Mouse (Mus musculus) hindbrain, embryonic 16.5 days (tissue): ENCODE data around the gene P2ry12. TPM values are rescaled to one million over a fixed set of nuclear protein-coding genes. Genes with fewer than 3 reads are reported as not detected.

Experiments
- ATAC-seq: fragments of 200-750 bp; cut with Nextera tagmentation; 2 replicates; pipeline ENCODE4 v1.8.0; 2017; ENCODE audit warnings: moderate TSS enrichment, moderate library complexity
- H3K27ac ChIP-seq: fragments of 300-500 bp; sonication (generic); 2 replicates; pipeline ENCODE4 v1.5.1; 2014; ENCODE audit warnings: low read depth, mild to moderate bottlenecking, control low read depth, low read length, moderate library complexity
- H3K27me3 ChIP-seq: fragments of 300-500 bp; sonication (generic); replicated peaks from 2 replicates; pipeline ENCODE4 v1.6.1; 2014; ENCODE audit warnings: low read length; ENCODE audit not compliant: control insufficient read depth, insufficient read depth
- H3K36me3 ChIP-seq: fragments of 300-500 bp; sonication (generic); 2 replicates; pipeline ENCODE4 v1.6.1; 2014; ENCODE audit warnings: mild to moderate bottlenecking, low read length, moderate library complexity, mixed read lengths; ENCODE audit not compliant: control insufficient read depth, insufficient read depth
- H3K4me1 ChIP-seq: fragments of 300-500 bp; sonication (generic); 2 replicates; pipeline ENCODE4 v1.6.1; 2014; ENCODE audit warnings: low read depth, low read length; ENCODE audit not compliant: control insufficient read depth, insufficient read depth
- H3K4me2 ChIP-seq: fragments of 300-500 bp; sonication (generic); 2 replicates; pipeline ENCODE4 v1.6.1; 2014; ENCODE audit warnings: mild to moderate bottlenecking, low read length, control low read depth, moderate library complexity
- H3K4me3 ChIP-seq: fragments of 300-500 bp; sonication (generic); 2 replicates; pipeline ENCODE4 v1.5.1; 2014; ENCODE audit warnings: mild to moderate bottlenecking, low read length, control low read depth, moderate library complexity
- H3K9ac ChIP-seq: fragments of 300-500 bp; sonication (generic); 2 replicates; pipeline ENCODE4 v1.6.1; 2014; ENCODE audit warnings: low read depth, mild to moderate bottlenecking, control low read depth, low read length, moderate library complexity
- H3K9me3 ChIP-seq: fragments of 300-500 bp; sonication (generic); 2 replicates; pipeline ENCODE4 v1.6.1; 2014; ENCODE audit warnings: mild to moderate bottlenecking, low read length, moderate library complexity; ENCODE audit not compliant: control insufficient read depth
- WGBS: fragments of 180-500 bp; shearing (Covaris S2); extraction: QIAGEN DNeasy Blood & Tissue Kit; methylation state at CpG from one replicate; pipeline ENCODE4 v1.1.7; 2014; 5-methylcytosine and 5-hydroxymethylcytosine counted together
- polyA plus RNA-seq: library from polyadenylated mRNA; unstranded; fragments of >200 nt; fragmentation: Nextera tagmentation; extraction: Ambion mirVana; gene quantifications from 2 replicates; pipeline ENCODE4 v1.2.1, GENCODE M21; 2015

P2ry12 gene
- polyA plus RNA-seq, 1 experiment from 2014 or later, result 10.3 TPM

DNA sequence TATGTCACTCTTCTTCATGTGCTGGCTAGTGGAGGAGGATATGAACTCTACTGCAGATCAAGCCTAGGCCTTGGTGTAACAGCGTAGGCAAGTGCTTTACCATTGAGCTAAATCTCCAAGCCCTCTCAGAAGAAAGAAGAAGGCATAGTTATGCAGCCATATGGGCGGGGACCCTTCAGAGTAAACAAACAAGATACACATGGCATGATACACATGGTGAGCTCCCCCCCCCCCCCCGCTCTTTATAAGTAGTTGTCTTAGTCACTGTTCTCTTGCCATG, 15.5 kb upstream of the P2ry12 start:
- Histone ChIP-seq H3K27ac (no peak overlapping the region), H3K9me3 (no peaks in the 10 kb centered on the region), H3K4me1 (no peaks in the 10 kb centered on the region), H3K4me2 (no peak overlapping the region), H3K36me3 (peaks cover 3% of the 10 kb centered on the region; the same call in 1 of the 2 replicates), H3K4me3 (no peak overlapping the region), H3K9ac (no peak overlapping the region), H3K27me3 (no peaks in the 10 kb centered on the region)
- no peak for ATAC-seq
- WGBS, result 88% methylated on average over 3 of the region's 3 CpGs

DNA sequence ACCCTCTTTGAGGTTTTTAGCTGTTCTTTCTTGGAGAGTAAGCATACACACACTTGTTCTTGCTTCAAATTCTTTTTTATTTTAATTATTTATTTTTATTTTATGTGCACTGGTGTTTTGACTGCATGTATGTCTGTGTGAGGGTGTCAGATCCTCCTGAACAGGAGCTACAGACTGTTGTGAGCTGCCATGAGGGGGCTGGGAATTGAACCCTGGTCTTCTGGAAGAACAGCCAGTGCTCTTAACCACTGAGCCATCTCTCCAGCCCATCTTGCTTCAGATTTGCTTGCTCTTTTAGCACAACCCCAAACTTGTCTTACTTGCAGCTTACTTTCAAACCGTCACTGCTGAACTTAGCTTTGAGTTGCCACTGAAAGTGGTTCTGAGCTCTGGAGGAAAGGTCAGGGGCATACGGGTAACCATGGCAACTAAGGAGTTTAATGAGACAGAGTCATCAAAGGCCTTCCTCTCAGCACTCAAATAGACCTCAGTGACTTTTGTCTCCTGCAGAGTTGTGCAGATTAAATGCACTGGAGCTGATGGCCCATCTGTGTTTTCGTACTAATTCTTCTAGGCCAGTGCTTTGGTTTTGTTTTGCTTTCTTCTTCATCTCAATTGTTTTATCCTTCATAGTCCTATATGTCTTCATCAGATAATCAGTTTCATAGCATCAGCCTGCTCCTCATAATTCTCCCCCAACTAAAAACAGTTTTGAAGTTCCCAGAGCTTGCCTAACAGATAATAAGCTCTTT, 15.0 kb upstream of the P2ry12 start:
- Histone ChIP-seq H3K4me3 (no peak overlapping the region), H3K27me3 (no peaks in the 10 kb centered on the region), H3K9ac (no peak overlapping the region), H3K9me3 (no peaks in the 10 kb centered on the region), H3K4me1 (no peaks in the 10 kb centered on the region), H3K27ac (no peak overlapping the region), H3K36me3 (peaks cover 3% of the 10 kb centered on the region; the same call in 1 of the 2 replicates), H3K4me2 (no peak overlapping the region)
- WGBS, result 8% methylated on average over 3 of the region's 3 CpGs
- no peak for ATAC-seq

DNA sequence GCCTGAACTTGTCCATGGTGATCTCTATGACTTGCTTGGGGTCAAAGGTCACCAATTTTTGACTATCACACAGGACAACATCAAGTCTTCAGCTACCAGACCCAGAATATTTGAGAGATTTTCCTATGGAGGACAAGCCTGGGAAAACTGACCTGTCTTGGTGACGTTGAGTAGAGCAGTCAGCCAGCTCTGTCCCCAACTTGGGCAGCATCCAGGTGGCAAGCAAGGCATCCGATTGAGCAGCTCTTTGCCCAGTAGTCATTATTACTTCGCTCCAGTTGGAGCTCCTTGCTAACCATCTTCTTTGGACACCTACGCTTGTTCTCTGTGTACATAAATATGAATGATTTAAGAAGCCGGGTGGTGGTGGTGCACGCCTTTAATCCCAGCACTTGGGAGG, 8.1 kb upstream of the P2ry12 start:
- Histone ChIP-seq H3K36me3 (peaks cover 6% of the 10 kb centered on the region; the same call in 1 of the 2 replicates), H3K4me1 (no peaks in the 10 kb centered on the region), H3K27ac (no peak overlapping the region), H3K27me3 (no peaks in the 10 kb centered on the region), H3K4me3 (no peak overlapping the region), H3K9me3 (no peaks in the 10 kb centered on the region), H3K9ac (no peak overlapping the region), H3K4me2 (no peak overlapping the region)
- WGBS, result 93% methylated on average over 6 of the region's 6 CpGs
- no peak for ATAC-seq

DNA sequence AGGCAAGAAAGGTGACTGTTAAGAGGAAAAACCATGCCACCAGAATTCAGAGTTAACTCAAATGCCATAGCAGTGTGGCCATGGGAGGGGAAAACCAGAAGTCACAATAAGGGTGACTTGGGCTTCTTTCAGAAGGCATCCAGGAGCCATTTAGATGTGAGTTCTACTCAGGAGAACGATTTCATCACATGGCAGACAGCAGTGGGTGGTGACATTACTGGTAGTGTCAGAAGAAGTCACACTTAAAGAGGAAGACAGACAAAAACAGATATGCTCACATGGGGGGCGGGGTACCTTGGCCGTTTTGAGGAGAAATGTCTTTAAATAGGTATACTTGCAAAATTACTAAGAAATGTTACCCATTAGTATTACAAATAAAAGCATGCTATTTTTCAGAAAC, 1.3 kb upstream of the P2ry12 start:
- H3K9me3 ChIP-seq, result no peaks in the 10 kb centered on the region
- no peak overlapping the region for H3K27ac ChIP-seq
- WGBS, result 90% methylated on average over 3 of the region's 3 CpGs
- H3K4me2 ChIP-seq, result no peak overlapping the region
- H3K9ac ChIP-seq, result no peak overlapping the region
- H3K27me3 ChIP-seq, result no peaks in the 10 kb centered on the region
- peaks cover 11% of the 10 kb centered on the region; the same call in 1 of the 2 replicates for H3K36me3 ChIP-seq
- no peak overlapping the region for H3K4me3 ChIP-seq
- H3K4me1 ChIP-seq, result peaks cover 2% of the 10 kb centered on the region; the same call in 1 of the 2 replicates
- ATAC-seq, result no peak

DNA sequence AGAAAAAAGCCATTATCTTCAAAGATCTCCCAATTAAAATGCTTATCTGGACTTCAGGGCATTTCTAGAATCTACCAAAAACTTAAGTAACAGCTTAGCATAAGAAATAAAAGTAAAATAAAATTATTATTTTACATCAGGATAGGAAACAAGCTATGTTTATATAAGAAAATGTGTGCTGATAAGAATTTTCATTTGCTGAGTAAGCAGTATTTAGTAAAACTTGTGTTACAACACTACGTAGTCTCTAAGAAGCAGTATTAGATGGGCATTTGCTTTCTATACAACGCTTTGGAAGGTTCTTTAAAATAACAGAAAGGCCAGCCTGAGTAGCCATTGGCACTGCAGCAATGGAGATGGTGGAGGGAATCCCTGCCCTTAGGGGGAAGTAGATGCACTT, 746 bp upstream of the P2ry12 start:
- Histone ChIP-seq H3K4me3 (no peak overlapping the region), H3K9ac (no peak overlapping the region), H3K9me3 (no peaks in the 10 kb centered on the region), H3K4me2 (no peak overlapping the region), H3K36me3 (peaks cover 11% of the 10 kb centered on the region; the same call in 1 of the 2 replicates), H3K27me3 (no peaks in the 10 kb centered on the region), H3K27ac (no peak overlapping the region), H3K4me1 (peaks cover 2% of the 10 kb centered on the region; the same call in 1 of the 2 replicates)
- ATAC-seq, result no peak
- 94% methylated on average over 2 of the region's 2 CpGs for WGBS

DNA sequence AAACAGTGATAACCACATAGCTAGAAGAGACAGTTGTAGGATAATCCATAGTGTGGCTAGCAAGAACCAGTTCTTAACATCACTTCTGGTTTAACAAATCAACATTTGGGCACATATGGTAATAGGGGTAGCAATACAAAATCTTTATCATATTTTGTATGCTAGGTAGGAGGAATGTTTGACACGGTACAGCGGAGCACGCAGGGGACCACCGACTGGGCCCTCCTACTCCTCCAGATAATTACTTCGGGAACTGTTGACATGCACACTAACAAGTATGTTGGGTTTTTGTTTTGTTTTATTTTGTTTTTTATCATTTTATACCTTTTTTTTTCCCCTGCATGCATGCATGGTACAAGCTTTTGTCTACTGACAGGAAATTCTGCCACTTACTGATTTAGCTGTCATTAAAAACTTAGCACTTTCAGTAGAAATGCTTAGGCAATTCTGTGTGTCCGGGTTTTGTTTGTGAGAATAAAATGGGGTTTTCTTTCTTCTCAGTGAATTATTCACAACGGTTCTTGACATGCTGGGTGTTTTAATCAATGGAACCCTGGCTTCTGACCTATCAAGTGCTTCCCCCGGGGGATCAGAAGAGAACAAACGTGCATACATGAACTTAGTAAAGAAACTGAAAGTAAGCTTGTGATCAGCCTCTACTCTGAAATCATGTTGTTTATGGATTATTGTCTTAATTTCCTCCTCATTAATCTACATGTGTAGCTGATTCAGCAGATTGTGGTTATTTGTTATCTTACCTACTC, 780 bp downstream of the P2ry12 start:
- H3K27me3 ChIP-seq, result no peaks in the 10 kb centered on the region
- WGBS, result 20% methylated on average over 9 of the region's 9 CpGs
- peaks cover 5% of the 10 kb centered on the region; the same call in 1 of the 2 replicates for H3K36me3 ChIP-seq
- no peak for ATAC-seq
- no peak overlapping the region for H3K27ac ChIP-seq
- no peak overlapping the region for H3K4me2 ChIP-seq
- H3K9me3 ChIP-seq, result no peaks in the 10 kb centered on the region
- H3K4me1 ChIP-seq, result peaks cover 2% of the 10 kb centered on the region; the same call in 1 of the 2 replicates
- H3K9ac ChIP-seq, result no peak overlapping the region
- no peak overlapping the region for H3K4me3 ChIP-seq

DNA sequence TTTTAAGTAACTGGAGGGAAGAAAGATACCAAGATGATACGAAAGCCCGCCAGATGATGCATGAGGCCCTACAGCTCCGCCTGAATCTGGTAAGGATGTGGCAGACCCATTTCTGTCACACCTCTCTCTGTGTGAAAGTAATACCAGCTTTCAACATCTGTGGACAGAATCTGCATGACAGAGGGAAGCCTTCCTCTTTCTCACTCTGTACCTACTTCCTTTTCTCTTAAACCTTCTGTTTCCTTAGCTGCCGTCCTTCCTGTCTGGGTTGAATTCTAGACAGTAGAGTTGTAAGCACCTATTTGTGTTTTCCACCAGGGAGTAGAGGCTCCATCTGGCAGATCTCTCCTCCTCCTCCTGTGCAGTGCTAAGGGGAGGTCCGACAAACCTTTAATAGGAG, 1.9 kb downstream of the P2ry12 start:
- no peak overlapping the region for H3K4me3 ChIP-seq
- H3K27me3 ChIP-seq, result no peaks in the 10 kb centered on the region
- no peaks in the 10 kb centered on the region for H3K9me3 ChIP-seq
- WGBS, result 59% methylated on average over 5 of the region's 5 CpGs
- H3K36me3 ChIP-seq, result 0 out of 2 replicates have a peak, but pooled peaks cover 5% of the 10 kb centered on the region
- H3K4me2 ChIP-seq, result no peak overlapping the region
- H3K9ac ChIP-seq, result no peak overlapping the region
- peaks cover 2% of the 10 kb centered on the region; the same call in 1 of the 2 replicates for H3K4me1 ChIP-seq
- no peak overlapping the region for H3K27ac ChIP-seq
- ATAC-seq, result no peak

DNA sequence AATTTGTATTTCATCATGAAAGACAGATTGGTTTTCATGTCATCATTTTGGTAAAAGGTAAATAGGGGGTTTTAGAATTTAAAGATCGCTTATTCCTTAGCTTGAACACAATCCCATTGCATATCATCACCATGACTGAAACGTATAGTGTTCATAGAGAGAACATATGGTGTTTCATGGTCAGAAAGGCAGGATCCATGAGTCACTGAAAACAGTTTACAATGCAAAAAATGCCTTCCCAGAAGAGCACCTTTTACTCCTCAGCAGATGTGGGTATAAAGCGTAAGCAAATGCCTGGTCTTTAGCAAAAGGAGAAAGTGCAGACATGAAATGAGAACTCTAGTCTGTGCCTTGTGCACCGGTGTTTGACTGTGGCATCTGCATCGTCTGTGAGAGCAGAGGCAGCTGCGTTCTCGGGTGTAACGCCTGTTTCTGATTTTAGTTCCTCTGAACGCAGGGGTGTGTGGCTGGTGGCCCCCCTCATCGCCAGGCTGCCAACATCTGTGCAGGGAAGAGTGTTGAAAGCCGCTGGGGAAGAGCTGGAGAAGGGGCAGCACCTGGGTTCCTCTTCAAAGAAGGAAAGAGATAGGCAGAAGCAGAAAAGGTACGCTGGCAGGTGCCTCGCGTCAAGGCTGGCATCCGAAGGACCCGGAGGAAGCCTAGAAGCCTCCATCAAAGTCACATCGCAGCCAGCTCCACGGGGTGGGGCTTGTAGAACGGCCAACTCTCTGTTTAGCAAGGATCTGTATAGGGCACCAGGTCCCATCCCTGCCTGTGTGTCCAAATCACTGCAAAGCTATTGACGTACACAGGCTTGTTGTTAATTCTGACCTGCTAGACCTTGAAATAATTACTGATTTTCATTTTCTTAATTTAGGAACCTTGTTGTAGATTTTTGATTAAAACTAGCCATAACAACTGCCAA, 4.7 kb downstream of the P2ry12 start:
- ATAC-seq, result peak; percentile 48; the same call in 1 of the 2 replicates
- Histone ChIP-seq H3K36me3 (no peaks in the 10 kb centered on the region), H3K9me3 (no peaks in the 10 kb centered on the region), H3K27me3 (no peaks in the 10 kb centered on the region), H3K4me3 (no peak overlapping the region), H3K9ac (no peak overlapping the region), H3K4me2 (no peak overlapping the region), H3K4me1 (peaks cover 2% of the 10 kb centered on the region; the same call in 1 of the 2 replicates), H3K27ac (no peak overlapping the region)
- 83% methylated on average over 20 of the region's 20 CpGs for WGBS
